Mouse (Mus musculus): Measurements from ENCODE around the gene Zfp219.

DNA sequence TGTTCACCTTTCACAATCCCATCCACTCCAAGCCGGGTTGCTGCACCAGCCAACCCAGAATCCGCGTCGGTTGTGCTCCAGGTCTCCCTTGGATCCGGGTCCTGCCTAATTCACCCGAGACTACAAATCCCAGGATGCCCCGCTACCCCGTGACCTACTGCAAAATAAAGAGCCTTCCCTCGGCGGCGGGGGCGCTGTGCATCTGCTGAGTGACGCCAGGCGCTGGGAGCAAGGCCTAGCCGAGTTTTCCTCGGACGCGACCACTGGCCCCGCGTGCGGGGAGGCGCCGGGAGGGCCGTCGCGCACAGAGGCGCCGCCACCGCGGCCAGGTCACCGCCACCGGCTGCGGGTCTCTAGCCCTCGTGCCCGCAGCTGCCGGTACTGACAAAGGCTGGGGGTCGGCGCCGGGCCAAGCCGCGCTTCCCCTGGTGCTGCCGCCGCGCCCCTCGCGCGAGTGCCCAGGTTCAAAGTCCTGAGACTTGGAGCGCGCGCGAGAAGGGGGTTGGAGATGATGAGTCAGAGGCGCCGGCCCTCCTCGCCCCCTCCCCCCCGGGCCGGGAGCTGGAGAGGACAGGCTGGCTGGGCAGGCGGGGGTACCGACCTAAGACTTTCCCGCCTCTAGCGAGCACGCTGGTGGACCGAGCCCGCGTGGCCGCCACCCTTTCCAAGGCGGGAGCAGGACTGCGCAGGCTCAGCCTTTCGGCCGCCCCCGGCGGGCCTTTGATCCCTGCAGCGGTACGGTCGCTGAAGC, 768 bp downstream of the Zfp219 start:
- TF ChIP-seq POLR2A (IDR thresholded peaks at IDR 0.05; ENCODE audit: control insufficient read depth, extremely low read depth, insufficient read depth, low read length, poor library complexity) (peak; percentile 42), CTCF (IDR thresholded peaks at IDR 0.05; ENCODE audit: borderline replicate concordance, control insufficient read depth, extremely low read depth, insufficient read depth, low read length, poor library complexity) (peak; percentile 70; the same call in 1 of the 2 replicates)
